Mouse (Mus musculus): ENCODE measurements around the gene Cdca7l.

GRCm38 (mm10) chr12:117808355-117809326 is 4.6 kb downstream of the Cdca7l start:
- TF ChIP-seq EP300 (IDR thresholded peaks at IDR 0.05; ENCODE audit: insufficient read depth, low read depth, low read length) (no peak), CTCF (IDR thresholded peaks at IDR 0.05) (no peak)

Data from heart, adult 2 months (tissue).